Mouse (Mus musculus) c-Kit-negative CD71-positive TER-119-positive erythroid progenitor cells, embryonic 14.5 days (primary cell): ENCODE measurements around the gene Bloc1s2.
A peak's percentile ranks its signal among the peaks of the same experiment; 100 is the strongest.
"Not testable (repeated sequence)": the region's sequence is repeated elsewhere in the genome, so short reads cannot be mapped to it uniquely, and the experiment has no call there.

Source experiments
- DNase-seq: peaks from one replicate; pipeline ENCODE4 v3.0.0-alpha.2; 2013; ENCODE audit warnings: low read depth, low spot score

Gene Bloc1s2

DNA sequence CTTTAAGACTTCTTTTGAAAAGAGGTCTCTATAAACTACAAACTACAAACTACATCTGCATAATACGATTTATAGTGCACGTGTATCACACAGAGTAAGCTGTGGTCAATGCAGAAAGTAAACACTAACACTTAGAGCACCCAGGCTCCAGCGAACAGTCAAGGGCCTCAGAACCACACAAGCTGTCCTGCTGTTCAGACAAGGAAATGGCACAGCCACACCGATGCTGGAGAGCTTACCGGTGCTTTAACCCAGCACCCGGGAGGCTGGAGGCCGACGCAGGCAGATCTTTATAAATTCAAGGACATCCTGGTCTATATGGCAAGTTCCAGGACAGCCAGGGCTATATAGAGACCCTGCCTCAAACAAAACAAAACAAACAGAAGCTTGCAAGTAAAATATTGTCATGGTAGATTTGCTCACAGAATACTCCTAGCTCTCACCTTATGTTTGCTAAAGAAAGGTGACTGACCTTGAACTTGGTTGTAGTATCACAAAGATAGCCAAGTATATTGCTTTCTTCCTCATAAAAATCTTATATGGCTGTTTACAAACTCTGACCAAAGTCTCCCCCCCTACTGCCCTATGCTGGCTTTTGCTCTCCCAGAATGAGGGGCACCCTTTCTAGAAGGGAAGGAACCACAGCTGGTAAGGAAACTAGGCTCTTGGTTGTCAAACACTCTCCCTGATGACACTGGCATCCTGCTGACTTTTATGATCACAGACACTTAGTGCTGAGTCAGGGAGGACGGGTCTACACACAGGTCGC, 18.3 kb downstream of the Bloc1s2 start:
- DNase-seq = no peak

DNA sequence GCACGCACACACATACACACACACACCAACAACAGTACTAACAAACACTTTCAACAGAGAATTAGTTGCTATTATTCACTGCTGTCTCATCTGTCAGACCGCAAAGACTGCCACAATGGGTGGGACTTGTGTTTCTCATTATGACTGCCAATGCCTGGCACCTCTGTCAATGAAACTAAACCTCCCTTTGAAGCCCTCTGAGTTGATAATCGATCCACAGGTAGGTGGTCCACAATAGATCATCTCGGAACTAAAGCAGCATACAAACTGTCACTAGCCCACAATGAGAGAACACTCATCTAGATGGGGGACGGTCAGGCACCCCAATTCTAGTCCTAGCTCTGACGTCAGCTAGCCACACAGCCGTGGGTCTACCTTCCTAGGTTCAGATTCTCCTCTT, 25.1 kb downstream of the Bloc1s2 start:
- no peak for DNase-seq

DNA sequence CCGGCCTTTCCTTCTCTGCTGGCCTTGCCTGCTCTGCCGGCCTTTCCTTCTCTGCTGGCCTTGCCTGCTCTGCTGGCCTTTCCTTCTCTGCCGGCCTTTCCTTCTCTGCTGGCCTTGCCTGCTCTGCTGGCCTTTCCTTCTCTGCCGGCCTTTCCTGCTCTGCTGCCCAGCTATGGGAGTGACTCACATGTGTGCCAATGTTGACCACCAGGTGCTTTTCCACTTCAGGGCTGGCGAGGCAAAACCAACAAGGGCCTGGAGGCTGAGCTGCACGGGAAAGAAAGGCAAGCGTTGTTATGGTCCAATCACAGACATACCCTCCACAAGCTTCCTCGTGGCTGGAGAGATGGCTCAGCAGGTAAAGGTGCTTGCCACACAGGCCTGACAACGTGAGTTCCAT, 25.6 kb downstream of the Bloc1s2 start:
- DNase-seq = not testable (repeated sequence)

DNA sequence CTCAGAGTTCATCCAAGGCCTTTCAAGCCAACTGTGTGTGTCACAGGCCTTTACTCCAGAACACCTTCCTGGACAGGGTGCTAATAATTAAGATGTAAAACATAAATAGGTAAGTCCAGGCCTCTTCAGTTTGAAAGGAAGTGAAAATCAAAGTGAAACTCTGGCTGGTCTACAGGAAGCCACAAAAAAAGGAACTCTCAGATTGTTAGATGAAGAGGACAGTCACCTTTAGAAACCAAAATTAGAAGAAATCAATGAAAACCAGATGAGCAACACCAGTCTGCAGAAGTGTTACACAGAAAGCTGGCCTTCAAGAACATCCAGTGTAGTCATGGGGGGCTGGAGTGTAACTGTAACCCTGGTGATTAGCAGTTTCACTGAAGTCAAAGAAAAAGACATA, 28.5 kb downstream of the Bloc1s2 start:
- no peak for DNase-seq

DNA sequence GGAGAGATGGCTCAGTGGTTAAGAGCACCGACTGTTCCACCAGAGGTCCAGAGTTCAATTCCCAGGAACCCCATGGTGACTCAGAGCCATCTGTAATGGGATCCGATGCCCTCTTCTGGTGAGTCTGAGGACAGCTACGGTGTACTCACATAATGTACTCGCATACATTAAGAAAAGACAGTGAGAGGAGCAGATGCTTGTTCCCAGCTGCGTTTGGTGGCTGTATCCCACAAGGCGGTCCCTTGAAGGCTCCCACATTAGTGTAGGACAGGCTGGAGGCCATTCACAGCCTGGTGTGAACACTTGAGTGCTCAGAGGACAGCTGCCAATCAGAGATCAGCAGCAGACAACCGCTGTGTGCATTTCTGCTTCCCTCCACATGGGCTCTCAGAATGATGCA, 34.5 kb downstream of the Bloc1s2 start:
- no peak for DNase-seq

DNA sequence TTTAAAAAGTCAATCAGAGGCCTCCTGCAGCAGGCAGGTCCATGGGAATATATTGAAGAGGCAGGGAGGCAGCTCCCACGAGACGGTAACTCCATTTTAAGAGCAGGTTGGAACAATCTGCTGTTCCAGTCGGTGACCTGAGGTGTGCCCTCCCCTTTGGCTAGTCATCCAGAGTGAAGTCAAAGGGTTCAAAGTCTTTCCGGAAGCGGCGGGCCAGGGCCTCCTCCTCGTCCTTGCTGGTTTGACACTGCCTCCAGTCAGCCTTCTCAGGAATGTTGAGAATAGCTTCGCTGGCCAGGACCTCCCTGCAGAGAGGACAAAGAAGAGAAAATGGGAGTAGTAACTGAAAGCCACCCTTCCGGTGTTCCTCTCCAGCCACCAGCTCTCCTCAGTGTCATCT, 35.9 kb downstream of the Bloc1s2 start:
- DNase-seq = no peak

DNA sequence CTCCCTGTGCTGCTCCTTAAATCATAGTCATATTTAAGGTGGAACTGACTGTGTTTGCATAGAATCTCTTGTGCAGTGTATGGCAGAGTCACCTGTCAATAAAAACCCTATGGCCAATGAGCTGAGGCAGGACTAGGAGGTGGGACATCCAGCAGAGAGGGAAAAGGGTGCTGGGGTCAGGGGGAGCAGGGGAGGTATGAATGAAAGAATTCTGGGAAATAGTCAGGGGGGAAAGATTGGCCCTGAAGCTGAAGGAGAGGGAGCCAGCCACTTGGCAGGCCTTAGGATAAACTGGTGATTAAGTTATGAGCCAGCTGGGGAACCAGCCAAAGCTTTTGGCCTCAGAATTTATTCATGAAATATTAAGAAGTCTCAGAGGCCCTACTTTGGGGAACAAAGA, 37.2 kb downstream of the Bloc1s2 start:
- no peak for DNase-seq

DNA sequence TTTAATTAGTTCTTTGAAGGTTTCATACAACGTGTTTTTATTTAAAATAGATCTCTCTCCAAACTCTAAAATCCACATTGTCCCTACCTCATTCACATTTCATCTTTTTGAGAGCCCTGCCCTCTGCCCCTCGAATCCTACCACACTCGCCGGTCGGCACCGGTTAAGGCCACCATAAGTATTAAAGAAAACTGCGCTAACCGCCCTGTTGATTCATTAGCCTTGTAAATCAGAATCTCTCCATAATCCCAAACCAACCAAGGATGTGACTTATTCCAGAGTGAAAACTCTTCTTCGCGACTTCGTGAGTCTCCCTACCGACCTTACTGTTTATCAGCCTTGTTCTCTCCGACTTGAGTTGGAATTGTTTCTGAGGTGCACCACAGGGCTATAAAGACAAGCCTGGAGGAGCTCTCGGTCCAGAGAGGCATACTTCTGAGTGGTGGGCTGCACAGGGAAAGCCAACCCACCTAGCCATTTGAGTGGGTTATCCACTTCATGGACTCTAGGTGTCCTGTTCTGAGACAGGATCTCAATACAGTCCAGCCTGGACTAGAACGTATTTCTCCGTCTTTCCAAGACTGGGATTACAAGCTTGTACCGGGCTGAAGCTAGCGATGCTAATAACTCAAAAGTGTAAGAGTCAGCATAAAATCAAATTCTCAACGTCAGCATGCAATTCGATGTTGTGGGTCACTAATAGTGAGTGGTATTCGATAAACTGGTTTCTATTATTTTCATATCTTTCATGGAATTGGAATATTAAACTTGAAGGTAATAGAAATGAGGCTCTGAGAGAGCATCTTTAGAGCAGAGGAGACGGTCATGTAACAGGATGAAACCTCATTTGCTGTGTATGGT, 38.4 kb downstream of the Bloc1s2 start:
- no peak for DNase-seq

DNA sequence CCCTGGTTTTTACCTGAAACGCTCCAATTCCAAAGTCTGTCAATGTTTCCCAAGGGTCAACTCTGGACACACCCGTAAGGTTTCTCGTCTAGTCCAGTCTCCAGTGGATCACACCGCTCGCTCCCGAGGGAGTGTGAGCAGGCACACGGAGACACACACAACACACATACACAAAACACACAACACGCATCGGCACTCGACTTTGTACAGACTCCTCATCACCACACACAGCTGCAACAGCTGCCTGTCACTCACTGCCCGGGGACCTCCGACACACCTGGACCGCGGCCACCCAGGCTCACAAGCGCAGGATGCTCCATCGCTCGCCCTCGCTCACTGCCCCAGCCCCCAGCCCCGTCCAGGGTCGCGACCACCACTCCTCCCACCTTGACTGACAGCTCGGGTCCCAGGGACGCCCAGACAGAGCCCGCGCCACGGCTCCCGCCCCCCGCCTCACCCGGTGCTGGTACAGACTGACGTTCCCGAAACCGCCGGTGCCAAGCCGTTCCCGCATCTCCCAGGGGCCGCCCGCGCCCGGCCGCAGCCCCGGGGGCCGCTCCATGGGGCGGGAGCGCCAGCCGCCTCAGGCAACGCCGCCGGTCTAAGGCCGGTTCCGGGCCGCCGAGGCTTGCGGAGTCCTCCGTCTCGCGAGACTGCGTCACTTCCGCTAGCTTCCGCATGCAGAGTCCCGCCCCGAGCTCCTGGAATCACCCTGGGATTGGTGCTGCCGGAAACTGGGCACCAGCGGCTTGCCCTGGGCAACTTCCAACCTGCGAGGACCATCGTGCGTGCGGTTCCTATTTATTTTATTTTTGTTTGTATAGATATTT, 39.2 kb downstream of the Bloc1s2 start, which contains the start of gene Chuk:
TSS of gene Chuk (minus strand) at position 650 of the 830 bp plus-strand sequence.
- DNase-seq = peak; percentile 91

DNA sequence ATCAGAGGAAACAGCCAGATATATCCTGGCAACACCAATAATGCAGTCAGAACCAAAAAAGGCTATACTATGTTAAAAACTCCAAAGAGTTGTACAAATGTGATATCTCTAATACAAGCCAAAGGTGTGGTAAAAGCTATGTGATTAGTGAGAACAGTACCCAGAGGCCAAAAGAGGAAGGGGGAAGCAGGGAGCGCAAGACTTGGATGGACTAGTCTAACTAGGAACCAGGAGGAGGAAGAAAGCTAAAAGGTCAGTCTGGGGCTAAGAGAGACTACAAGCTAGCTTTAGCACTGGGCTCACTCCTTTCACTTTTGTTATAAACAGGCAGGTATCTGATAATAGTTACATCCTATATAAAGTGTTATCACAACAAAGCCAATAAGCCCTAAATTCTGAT, 41.9 kb downstream of the Bloc1s2 start:
- no peak for DNase-seq

DNA sequence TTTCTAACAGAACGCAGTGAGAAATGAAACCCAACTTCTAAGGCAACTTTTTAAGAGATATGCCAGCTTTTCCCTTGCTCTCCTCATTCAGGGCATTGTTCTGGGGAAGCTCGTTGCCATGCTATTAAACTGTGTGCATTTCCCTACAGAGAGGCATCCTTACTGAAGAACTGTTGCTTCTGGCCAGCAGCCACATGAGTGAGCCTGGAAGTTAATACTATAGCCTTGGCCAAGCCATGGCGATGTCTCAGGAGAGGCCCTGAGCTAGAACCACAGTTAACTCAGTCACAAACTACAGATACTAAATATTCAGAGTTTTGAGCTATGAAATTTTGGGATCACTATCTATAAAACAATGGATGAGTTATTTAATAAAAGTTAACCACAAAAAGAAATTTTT, 43.2 kb downstream of the Bloc1s2 start:
- DNase-seq = no peak

DNA sequence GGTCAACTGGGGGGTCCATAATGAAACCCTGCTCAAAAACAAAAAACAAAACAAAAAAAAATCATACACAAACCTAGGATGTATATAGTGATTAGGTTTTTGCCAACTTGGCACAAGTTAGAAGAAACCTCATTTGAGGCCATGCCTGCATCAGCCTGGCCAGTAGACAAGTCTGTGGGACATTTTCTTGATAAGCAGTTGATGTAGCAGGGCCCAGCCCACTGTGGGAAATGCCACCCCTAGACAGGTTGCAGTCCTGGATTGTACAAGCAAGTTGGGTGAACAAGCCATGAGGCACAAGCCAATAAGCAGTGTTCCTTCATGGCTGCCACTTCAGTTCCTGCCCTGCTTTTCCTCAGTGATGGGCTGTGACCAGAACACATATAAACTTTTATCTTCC, 45.4 kb downstream of the Bloc1s2 start:
- no peak for DNase-seq
